Mouse (Mus musculus) T-cell, adult 2 months (primary cell): Measurements from ENCODE around the gene Sh3gl2.

Experiments
- DNase-seq: peaks from one replicate; pipeline ENCODE4 v3.0.0; 2022; ENCODE audit warnings: low spot score

Gene Sh3gl2

DNA sequence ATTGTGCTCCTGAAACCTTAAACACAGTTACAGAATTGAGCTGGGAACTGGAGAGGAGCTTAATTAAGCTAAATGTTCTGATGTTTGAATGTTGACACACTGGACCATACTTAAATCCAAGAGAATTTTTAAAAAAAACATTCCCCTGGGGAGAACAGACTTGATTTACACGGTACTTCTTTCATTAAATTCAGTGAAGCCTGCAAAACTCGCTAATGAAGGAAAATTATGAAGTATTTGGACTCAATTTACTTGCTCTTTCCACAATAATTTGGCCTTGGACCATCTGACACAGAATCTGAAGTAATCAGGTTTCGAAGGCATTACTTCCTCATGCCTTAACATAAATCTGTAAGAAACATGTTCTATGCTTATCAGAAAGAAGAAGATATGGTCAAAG lies 408.4 kb downstream of the Sh3gl2 start:
- no peak for DNase-seq

GRCm38 (mm10) chr4:85618746-85619145 lies 413.8 kb downstream of the Sh3gl2 start:
- no peak for DNase-seq

DNA sequence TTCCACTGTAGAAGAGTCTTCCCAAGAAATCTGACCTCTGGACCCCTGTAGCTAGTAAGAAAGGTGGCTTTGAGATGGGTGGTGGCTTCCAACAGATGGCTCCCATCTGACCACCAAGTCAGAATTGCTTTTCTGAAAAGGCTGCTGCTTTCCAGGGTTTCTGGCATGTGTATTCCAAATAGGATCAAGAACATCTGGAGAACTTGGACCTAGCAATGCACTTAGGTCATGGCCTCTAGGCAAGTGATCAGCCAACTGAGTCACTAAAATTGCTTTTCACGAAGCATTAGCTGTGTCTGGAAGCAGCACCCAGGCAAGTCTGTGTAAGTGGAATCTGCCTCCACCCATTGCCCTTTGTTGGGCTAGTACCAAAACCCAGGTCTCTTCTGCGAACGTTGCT lies 414.3 kb downstream of the Sh3gl2 start:
- no peak for DNase-seq

DNA sequence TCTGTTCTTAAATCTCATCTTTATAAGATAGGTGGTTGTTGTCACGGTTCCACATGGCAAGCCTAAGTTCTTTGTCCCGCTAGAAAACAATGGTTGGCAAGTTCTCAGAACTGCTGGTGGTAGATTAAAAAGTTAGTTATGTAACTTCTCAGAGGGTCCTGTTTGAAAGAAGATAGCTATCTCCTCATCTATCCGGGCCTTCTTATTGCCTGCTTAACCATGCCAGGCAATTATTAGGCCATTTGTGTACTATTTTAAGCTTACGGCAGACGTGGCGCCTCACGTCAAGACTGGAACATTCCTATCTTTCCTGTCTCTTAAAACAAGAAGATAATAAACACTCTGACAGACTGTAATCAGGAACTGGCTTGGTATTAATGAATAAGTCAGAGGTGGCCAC lies 424.5 kb downstream of the Sh3gl2 start:
- no peak for DNase-seq

DNA sequence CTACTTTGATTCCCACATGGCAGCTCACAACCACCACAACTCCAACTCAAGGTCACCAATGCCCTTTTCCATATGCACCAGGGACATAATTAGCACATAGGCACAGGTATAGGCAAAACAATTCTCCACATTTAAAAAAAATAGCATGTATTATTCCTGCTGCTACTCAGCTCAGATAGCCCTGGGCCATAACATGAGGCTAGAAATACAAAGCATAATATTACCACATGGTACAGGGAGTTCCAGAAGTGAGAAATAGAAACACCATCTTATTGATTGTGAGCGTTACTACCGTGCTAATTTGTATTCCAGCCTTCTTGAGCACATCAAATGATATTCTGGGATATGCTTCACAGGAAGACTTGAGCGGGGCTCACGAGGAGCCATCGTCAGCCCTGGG lies 464.3 kb downstream of the Sh3gl2 start:
- DNase-seq, result no peak

DNA sequence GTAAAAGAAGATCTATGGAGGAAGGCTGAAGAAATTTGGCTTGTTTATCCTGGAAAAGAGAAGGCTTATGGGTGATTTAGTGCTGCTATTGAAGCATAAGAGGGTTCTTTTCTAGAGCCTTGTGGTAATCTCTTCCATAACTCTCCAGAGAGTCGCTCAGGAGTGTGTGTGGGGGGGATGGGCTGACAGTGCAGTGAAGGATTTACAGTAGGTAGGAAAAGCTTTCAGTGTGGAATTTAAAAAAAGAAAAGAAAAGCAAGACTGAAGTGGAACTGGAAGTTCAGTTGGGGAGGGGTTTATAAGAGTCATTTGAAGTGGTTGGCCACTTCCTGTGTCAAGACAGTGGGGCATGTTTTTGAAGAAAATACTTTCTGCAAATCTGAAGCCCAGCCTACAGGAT lies 464.8 kb downstream of the Sh3gl2 start:
- no peak for DNase-seq

DNA sequence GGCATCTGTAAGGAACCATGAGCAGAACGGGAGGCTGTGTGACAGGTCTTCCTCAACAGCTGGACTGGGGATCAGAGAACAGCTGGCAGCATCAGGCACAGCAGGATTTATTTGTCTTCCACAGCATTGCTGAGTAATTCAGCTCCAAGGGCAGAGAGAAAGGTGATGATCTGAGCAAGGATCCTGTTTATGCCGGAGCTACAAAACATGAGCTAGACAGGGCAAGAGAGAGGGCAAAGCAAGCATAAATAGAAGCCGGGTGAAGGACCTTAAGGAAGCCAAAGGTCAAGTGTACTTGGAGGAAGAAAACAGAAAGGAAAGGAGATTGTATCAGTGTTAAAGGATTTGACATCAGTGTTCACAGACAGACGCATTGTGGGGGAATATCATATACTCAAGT lies 467.4 kb downstream of the Sh3gl2 start:
- no peak for DNase-seq

GRCm38 (mm10) chr4:85677621-85678020 lies 472.7 kb downstream of the Sh3gl2 start:
- DNase-seq, result no peak

DNA sequence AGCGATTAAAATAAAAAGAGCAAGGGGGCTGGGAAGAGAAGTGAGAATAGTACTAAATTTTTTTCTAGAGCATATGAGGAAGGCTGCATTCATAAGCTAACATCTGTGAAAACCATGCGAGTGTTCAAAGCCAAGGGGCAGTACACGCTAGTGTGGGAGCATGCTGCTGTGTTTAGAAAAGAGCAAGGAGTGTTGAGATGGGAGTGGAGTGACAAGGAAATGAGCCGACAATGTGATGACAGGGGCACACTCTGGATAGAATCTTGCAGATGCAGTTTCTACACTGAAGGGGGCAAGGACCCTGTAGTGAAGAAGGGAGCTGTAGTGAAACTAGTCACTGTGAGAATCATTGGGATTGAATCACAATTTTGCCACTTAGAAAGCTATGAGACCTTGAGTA lies 481.2 kb downstream of the Sh3gl2 start:
- no peak for DNase-seq
